Mouse (Mus musculus): ENCODE measurements around the gene Olfr303. TPM values are rescaled to one million over a fixed set of nuclear protein-coding genes. Genes with fewer than 3 reads are reported as not detected.

The Olfr303 gene
- polyA plus RNA-seq, 1 experiment from 2014 or later: not detected

DNA sequence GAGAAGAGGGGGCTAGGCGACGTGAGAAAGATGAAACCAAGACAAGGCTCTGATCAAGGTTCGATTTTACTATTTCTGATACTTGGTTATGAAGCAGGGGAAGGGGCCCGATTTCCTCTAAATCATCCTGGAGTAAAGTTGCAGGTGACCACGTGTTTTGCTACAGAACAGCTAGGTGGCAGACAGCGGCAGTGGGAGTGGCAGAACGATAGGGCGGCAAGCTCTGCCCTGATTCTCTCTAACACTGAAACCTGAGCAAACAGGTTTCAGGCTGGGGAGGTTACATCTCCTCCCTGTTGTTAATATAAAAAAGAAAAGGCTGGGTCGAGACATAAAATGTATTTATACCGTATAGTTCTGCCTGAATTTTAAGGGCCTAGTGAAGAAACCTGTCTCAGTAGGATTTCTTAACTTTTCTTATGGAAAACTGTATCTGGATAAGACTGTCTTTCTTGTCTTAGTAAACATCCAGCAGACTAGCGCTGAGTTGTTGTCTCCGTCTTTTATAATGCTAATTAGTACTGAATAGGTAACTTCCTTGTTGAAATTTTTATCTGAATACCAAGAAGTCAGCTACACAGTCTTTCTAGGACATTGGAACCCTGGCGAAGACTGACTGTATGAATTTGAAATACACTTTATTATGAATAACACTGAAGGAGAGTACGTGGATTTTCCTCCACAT, 54.6 kb downstream of the Olfr303 start:
- no peak for ATAC-seq
- TF ChIP-seq CTCF (IDR thresholded peaks at IDR 0.05; ENCODE audit: low read depth): no peak
- Histone ChIP-seq H3K9ac (ENCODE audit: low read depth, low read length) (no peak overlapping the region), H3K4me3 (ENCODE audit: low read depth, low read length) (no peak overlapping the region), H3K4me1 (replicated peaks; ENCODE audit: control insufficient read depth, insufficient read depth, low read length) (no peaks in the 10 kb centered on the region), H3K27me3 (replicated peaks; ENCODE audit: control insufficient read depth, insufficient read depth, low read length) (no peaks in the 10 kb centered on the region), H3K36me3 (ENCODE audit: control insufficient read depth, insufficient read depth) (no peaks in the 10 kb centered on the region), H3K27ac (ENCODE audit: low read depth, low read length) (no peak overlapping the region), H3K4me2 (replicated peaks; ENCODE audit: low read depth) (no peak overlapping the region), H3K9me3 (ENCODE audit: control insufficient read depth) (no peaks in the 10 kb centered on the region)
- 61% methylated on average over 14 of the region's 14 CpGs for WGBS

Other genes starting within 250 kb of the Olfr303 start
- gene Vmn2r75, start 226.0 kb downstream of the Olfr303 start, polyA plus RNA-seq (2015; fragmentation: Nextera tagmentation; extraction: Ambion mirVana): not detected in 2 replicates
- gene Vmn2r76, start 151.5 kb downstream of the Olfr303 start, polyA plus RNA-seq (2015; fragmentation: Nextera tagmentation; extraction: Ambion mirVana): not detected in 2 replicates
- gene Olfr310, start 120.6 kb downstream of the Olfr303 start, polyA plus RNA-seq (2015; fragmentation: Nextera tagmentation; extraction: Ambion mirVana): not detected in 2 replicates
- not detected in 2 replicates for gene Olfr309, start 84.1 kb downstream of the Olfr303 start, polyA plus RNA-seq (2015; fragmentation: Nextera tagmentation; extraction: Ambion mirVana)
- not detected in 2 replicates for gene Olfr308, start 72.2 kb downstream of the Olfr303 start, polyA plus RNA-seq (2015; fragmentation: Nextera tagmentation; extraction: Ambion mirVana)
- gene Olfr307, start 60.2 kb downstream of the Olfr303 start, polyA plus RNA-seq (2015; fragmentation: Nextera tagmentation; extraction: Ambion mirVana): not detected in 2 replicates
- gene Olfr305, start 30.9 kb downstream of the Olfr303 start, polyA plus RNA-seq (2015; fragmentation: Nextera tagmentation; extraction: Ambion mirVana): not detected in 2 replicates
- not detected in 2 replicates for gene Olfr304, start 11.1 kb downstream of the Olfr303 start, polyA plus RNA-seq (2015; fragmentation: Nextera tagmentation; extraction: Ambion mirVana)
- gene Olfr301, start 6.1 kb upstream of the Olfr303 start, polyA plus RNA-seq (2015; fragmentation: Nextera tagmentation; extraction: Ambion mirVana): not detected in 2 replicates
- gene Olfr299, start 62.1 kb upstream of the Olfr303 start, polyA plus RNA-seq (2015; fragmentation: Nextera tagmentation; extraction: Ambion mirVana): not detected in 2 replicates
- gene Olfr298, start 94.7 kb upstream of the Olfr303 start, polyA plus RNA-seq (2015; fragmentation: Nextera tagmentation; extraction: Ambion mirVana): not detected in 2 replicates
- not detected in 2 replicates for gene Olfr297, start 122.2 kb upstream of the Olfr303 start, polyA plus RNA-seq (2015; fragmentation: Nextera tagmentation; extraction: Ambion mirVana)
- not detected in 2 replicates for gene Olfr295, start 186.1 kb upstream of the Olfr303 start, polyA plus RNA-seq (2015; fragmentation: Nextera tagmentation; extraction: Ambion mirVana)
- gene Olfr294, start 218.9 kb upstream of the Olfr303 start, polyA plus RNA-seq (2015; fragmentation: Nextera tagmentation; extraction: Ambion mirVana): not detected in 2 replicates